Mouse (Mus musculus): ENCODE data around the gene Olfr1089. TPM values are rescaled to one million over a fixed set of nuclear protein-coding genes. Genes with fewer than 3 reads are reported as not detected.

Gene Olfr1089
- not detected in 2 replicates for polyA plus RNA-seq (2012; rRNA removed)

DNA sequence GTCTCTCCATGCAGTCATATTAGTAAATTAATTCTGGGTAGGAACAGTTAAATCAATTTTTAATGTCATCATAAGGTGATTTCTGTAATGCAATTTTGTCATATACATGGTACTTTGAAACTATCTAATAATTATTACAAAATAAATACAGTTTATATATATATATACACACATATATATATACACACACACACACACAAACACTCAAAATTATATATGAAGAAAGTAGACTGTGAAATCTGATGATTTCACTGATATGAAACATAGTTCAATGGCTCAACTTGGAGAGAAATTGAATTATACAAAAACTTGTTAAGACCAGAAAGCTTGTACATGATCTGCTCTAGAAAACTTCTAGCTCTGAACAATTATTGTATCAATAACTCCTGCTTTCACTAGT, at the start of gene Olfr1089:
Gene Olfr1089, minus strand, starts transcription at position 101 of the 400 bp plus-strand sequence.
- DNase-seq (ENCODE audit: low read depth, low spot score) = no peak

DNA sequence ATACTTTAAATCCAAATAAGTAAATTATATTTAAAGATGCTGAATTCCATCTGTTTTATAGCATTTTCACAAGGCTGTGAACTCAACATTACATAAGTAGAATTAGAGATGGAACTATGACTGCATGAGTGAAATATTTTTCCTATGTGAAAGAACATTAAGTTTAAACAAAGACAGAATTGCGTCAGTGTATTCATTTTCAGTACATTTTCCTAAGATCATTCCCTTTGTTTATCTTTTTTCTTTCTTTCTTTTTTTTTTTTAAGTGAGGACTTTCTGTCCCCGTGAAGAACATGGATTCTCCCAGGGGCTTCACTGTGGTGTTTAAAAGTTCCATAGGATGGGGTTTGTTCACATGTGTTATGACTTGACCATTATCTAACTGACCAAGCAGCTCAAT, 48.7 kb upstream of the Olfr1089 start, which contains the start of gene Olfr1093:
Gene Olfr1093, plus strand, starts transcription at position 301 of the 400 bp plus-strand sequence.
- DNase-seq (ENCODE audit: low read depth, low spot score) = no peak
- 59% methylated on average over 2 of the region's 2 CpGs for WGBS

DNA sequence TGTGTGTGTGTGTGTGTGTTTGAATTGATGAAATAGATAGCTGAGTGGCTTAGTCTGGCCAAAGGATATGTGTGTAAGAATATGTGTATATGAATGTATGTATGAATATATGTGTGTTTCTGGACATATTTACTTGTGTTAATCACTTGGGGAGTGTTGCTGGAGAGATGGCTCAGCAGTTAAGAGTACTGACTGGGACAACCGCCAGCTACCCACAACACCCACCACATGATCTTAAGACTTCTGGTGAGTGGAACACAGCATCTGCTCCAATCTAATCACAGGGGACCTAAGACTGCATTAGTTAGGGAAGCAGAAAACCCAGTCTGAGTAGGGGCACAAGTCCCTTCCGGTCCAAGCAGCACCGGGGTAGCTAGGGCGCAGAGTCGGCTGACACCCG, 27.5 kb upstream of the Olfr1089 start:
- WGBS = 96% methylated on average over 6 of the region's 6 CpGs
- DNase-seq (ENCODE audit: low read depth, low spot score) = no peak

DNA sequence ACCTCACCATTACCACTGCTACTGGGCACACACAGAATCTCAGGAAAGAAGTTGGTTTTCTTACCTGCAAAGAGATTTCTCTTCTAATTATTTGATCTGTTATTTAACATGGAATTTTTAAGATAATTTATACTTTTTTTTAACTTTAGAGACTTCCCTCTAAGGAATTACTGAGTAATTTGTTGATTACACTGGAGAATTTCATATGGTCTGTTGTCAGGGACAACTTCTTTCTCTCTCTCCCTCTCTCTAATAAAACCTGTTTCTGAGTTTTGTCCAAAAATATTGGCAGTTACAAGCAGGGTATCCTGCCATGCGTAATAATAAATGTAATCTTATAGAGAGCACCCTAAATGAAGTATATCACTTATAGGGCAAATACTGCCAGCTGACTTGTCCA, 25.4 kb upstream of the Olfr1089 start, which contains the start of gene Olfr1090:
Gene Olfr1090, minus strand, starts transcription at position 101 of the 400 bp plus-strand sequence.
- DNase-seq (ENCODE audit: low read depth, low spot score) = no peak
- WGBS = 89% methylated on average over 1 of the region's 1 CpGs

DNA sequence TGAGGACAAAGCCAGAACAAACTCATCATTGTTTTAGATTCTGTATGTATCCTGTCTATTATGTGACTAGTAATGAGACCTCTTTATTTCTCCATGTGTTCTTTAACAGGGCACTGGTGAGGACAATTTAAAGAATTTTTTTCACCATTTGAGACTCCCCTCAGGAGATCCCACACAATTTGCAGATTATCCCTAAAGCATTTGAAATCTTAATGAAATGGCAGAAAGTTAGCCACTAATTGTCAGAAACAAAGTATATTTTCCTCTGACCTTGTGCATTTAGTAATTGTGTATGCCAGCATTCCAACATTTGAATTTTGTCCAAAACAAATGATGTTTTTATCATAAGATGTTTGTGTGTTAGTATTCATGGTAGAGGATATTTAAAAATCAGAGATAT, 35.2 kb downstream of the Olfr1089 start, which contains the start of gene Olfr1087:
Gene Olfr1087, minus strand, starts transcription at position 101 of the 400 bp plus-strand sequence.
- DNase-seq (ENCODE audit: low read depth, low spot score) = no peak

Other genes with a start within 250 kb of the Olfr1089 start
- not detected in 2 replicates for gene Olfr228, start 246.3 kb downstream of the Olfr1089 start, polyA plus RNA-seq (2012; rRNA removed)
- not detected in 2 replicates for gene Olfr1076, start 225.2 kb downstream of the Olfr1089 start, polyA plus RNA-seq (2012; rRNA removed)
- gene Olfr1079, start 191.2 kb downstream of the Olfr1089 start, polyA plus RNA-seq (2012; rRNA removed) = not detected in 2 replicates
- not detected in 2 replicates for gene Olfr1080, start 175.5 kb downstream of the Olfr1089 start, polyA plus RNA-seq (2012; rRNA removed)
- not detected in 2 replicates for gene Olfr1082, start 134.7 kb downstream of the Olfr1089 start, polyA plus RNA-seq (2012; rRNA removed)
- not detected in 2 replicates for gene Olfr1084, start 94.0 kb downstream of the Olfr1089 start, polyA plus RNA-seq (2012; rRNA removed)
- gene Olfr1085, start 71.7 kb downstream of the Olfr1089 start, polyA plus RNA-seq (2012; rRNA removed) = not detected in 2 replicates
- gene Olfr1086, start 53.6 kb downstream of the Olfr1089 start, polyA plus RNA-seq (2012; rRNA removed) = not detected in 2 replicates
- gene Olfr1087, start 35.3 kb downstream of the Olfr1089 start, polyA plus RNA-seq (2012; rRNA removed) = not detected in 2 replicates
- gene Olfr1090, start 25.3 kb upstream of the Olfr1089 start, polyA plus RNA-seq (2012; rRNA removed) = not detected in 2 replicates
- not detected in 2 replicates for gene Olfr1093, start 48.8 kb upstream of the Olfr1089 start, polyA plus RNA-seq (2012; rRNA removed)
- gene Olfr141, start 76.3 kb upstream of the Olfr1089 start, polyA plus RNA-seq (2012; rRNA removed) = not detected in 2 replicates
- not detected in 2 replicates for gene Olfr1094, start 91.0 kb upstream of the Olfr1089 start, polyA plus RNA-seq (2012; rRNA removed)
- gene Olfr1095, start 118.0 kb upstream of the Olfr1089 start, polyA plus RNA-seq (2012; rRNA removed) = not detected in 2 replicates
- gene Gm13723, start 141.1 kb upstream of the Olfr1089 start, polyA plus RNA-seq (2012; rRNA removed) = not detected in 2 replicates
- not detected in 2 replicates for gene Olfr1097, start 158.5 kb upstream of the Olfr1089 start, polyA plus RNA-seq (2012; rRNA removed)
- gene Olfr1098, start 190.8 kb upstream of the Olfr1089 start, polyA plus RNA-seq (2012; rRNA removed) = not detected in 2 replicates
- gene Olfr1099, start 227.0 kb upstream of the Olfr1089 start, polyA plus RNA-seq (2012; rRNA removed) = not detected in 2 replicates
- gene Olfr1100, start 246.3 kb upstream of the Olfr1089 start, polyA plus RNA-seq (2012; rRNA removed) = not detected in 2 replicates